Mouse (Mus musculus) limb, embryonic 12.5 days (tissue): ENCODE results near the gene Bid. TPM values are rescaled to one million over a fixed set of nuclear protein-coding genes. Genes with fewer than 3 reads are reported as not detected.

Source experiments
- ATAC-seq: fragments of 200-750 bp; cut with Nextera tagmentation; 2 replicates; pipeline ENCODE4 v1.8.0; 2017; ENCODE audit warnings: low read depth, moderate TSS enrichment; ENCODE audit not compliant: insufficient number of reproducible peaks, insufficient read depth, low FRiP score, low TSS enrichment
- H3K27ac ChIP-seq: fragments of 300-500 bp; sonication (generic); 2 replicates; pipeline ENCODE4 v1.5.1; 2016; ENCODE audit warnings: mild to moderate bottlenecking, moderate library complexity
- H3K27me3 ChIP-seq: fragments of 300-500 bp; sonication (generic); 2 replicates; pipeline ENCODE4 v1.6.1; 2016; ENCODE audit warnings: mild to moderate bottlenecking, moderate library complexity
- H3K36me3 ChIP-seq: fragments of 300-500 bp; sonication (generic); 2 replicates; pipeline ENCODE4 v1.6.1; 2016; ENCODE audit warnings: mild to moderate bottlenecking, moderate library complexity
- H3K4me1 ChIP-seq: fragments of 300-500 bp; sonication (generic); replicated peaks from 2 replicates; pipeline ENCODE4 v1.6.1; 2016
- H3K4me2 ChIP-seq: fragments of 300-500 bp; sonication (generic); 2 replicates; pipeline ENCODE4 v1.6.1; 2016; ENCODE audit warnings: mild to moderate bottlenecking, moderate library complexity
- H3K4me3 ChIP-seq: fragments of 300-500 bp; sonication (generic); replicated peaks from 2 replicates; pipeline ENCODE4 v1.5.1; 2016; ENCODE audit warnings: mild to moderate bottlenecking
- H3K9ac ChIP-seq: fragments of 300-500 bp; sonication (generic); replicated peaks from 2 replicates; pipeline ENCODE4 v1.6.1; 2016; ENCODE audit warnings: mild to moderate bottlenecking, moderate library complexity
- H3K9me3 ChIP-seq: fragments of 300-500 bp; sonication (generic); 2 replicates; pipeline ENCODE4 v1.6.1; 2016; ENCODE audit warnings: mild to moderate bottlenecking, moderate library complexity
- WGBS: fragments of 180-500 bp; shearing (Covaris S2); methylation state at CpG from one replicate; pipeline ENCODE4 v1.1.7; 2016; 5-methylcytosine and 5-hydroxymethylcytosine counted together
- polyA plus RNA-seq: library from polyadenylated mRNA; unstranded; fragments of >200 nt; fragmentation: Nextera tagmentation; extraction: Ambion mirVana; gene quantifications from 2 replicates; pipeline ENCODE4 v1.2.1, GENCODE M21; 2016

The Bid gene
- polyA plus RNA-seq, 1 experiment from 2014 or later = 17.4 TPM

DNA sequence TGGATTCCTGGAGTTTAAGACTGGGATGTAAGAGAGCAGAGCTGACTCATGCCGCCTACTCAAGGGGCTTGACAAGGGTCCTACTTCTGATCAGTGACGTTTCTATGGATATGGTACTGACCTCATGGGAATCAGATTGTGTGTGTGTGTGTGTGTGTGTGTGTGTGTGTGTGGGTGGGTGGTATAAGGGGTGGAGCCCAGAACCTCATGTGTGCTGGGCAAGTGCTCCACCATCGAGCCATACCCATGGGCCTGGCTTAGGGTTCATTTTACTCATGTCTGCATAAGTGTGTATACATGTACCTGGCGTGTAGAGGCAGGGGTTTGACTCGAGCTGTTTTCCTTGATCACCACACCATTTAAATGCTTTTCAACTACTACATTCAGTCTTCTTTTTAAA lies 27.3 kb upstream of the Bid start:
- no peaks in the 10 kb centered on the region for H3K4me1 ChIP-seq
- H3K4me3 ChIP-seq = no peak overlapping the region
- H3K27me3 ChIP-seq = no peaks in the 10 kb centered on the region
- WGBS = 84% methylated on average over 5 of the region's 5 CpGs
- no peak overlapping the region for H3K27ac ChIP-seq
- no peaks in the 10 kb centered on the region for H3K9me3 ChIP-seq
- H3K4me2 ChIP-seq = no peak overlapping the region
- ATAC-seq = no peak
- no peak overlapping the region for H3K9ac ChIP-seq
- H3K36me3 ChIP-seq = peaks cover 11% of the 10 kb centered on the region; the same call in 1 of the 2 replicates

GRCm38 (mm10) chr6:120943551-120943950 lies 26.9 kb upstream of the Bid start:
- Histone ChIP-seq H3K27ac (no peak overlapping the region), H3K4me2 (no peak overlapping the region), H3K36me3 (peaks cover 9% of the 10 kb centered on the region; the same call in 1 of the 2 replicates), H3K9me3 (no peaks in the 10 kb centered on the region), H3K27me3 (no peaks in the 10 kb centered on the region), H3K9ac (no peak overlapping the region), H3K4me1 (no peaks in the 10 kb centered on the region), H3K4me3 (no peak overlapping the region)
- WGBS = 83% methylated on average over 10 of the region's 10 CpGs
- no peak for ATAC-seq

DNA sequence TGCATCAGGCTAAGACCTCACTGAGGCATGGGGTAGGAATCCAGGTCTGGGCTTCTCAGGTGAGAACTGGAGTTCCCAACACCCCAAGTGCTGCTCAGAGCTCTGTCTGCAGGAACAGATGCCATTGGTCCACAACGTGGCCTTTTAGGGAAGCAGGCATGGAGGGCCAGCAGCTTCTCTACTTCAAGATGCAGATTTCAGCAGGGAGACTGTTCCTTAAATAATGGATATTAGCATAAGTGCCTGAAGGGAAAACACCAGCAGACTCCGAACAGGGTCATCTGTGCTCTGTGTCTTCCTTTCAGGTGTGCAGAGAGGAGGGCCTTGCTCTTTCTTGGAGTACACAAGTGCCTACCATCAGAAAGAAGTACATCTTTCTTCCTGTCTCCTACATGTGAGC lies 26.4 kb upstream of the Bid start:
- H3K9me3 ChIP-seq = no peaks in the 10 kb centered on the region
- H3K4me2 ChIP-seq = no peak overlapping the region
- no peak overlapping the region for H3K4me3 ChIP-seq
- no peak overlapping the region for H3K9ac ChIP-seq
- no peaks in the 10 kb centered on the region for H3K4me1 ChIP-seq
- 74% methylated on average over 2 of the region's 2 CpGs for WGBS
- H3K27me3 ChIP-seq = no peaks in the 10 kb centered on the region
- H3K36me3 ChIP-seq = peaks cover 4% of the 10 kb centered on the region; the same call in 1 of the 2 replicates
- H3K27ac ChIP-seq = no peak overlapping the region
- ATAC-seq = no peak

GRCm38 (mm10) chr6:120941575-120941974 lies 24.9 kb upstream of the Bid start:
- no peak for ATAC-seq
- Histone ChIP-seq H3K36me3 (peaks cover 3% of the 10 kb centered on the region; the same call in 1 of the 2 replicates), H3K27ac (no peak overlapping the region), H3K4me2 (no peak overlapping the region), H3K9ac (no peak overlapping the region), H3K9me3 (no peaks in the 10 kb centered on the region), H3K27me3 (no peaks in the 10 kb centered on the region), H3K4me1 (no peaks in the 10 kb centered on the region), H3K4me3 (no peak overlapping the region)
- 94% methylated on average over 13 of the region's 13 CpGs for WGBS

DNA sequence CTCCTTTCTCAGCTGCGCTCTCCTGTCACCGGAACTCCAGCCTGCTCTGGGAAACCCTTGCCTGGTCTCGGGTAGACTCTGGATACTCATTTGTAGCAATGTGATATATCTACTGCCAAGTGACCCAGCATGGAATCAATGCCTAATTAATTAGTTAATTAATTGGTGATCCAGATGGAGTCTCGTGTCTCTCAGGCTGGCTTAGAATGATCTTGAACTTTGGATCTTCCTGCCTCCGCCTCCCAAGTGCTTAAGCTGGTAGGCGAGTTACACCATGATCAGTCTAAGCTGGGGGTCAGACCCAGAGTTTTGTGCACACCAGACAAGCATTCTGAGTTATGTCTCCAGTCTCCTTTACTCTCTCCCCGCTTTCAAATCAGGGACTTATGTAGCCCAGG lies 24.4 kb upstream of the Bid start:
- Histone ChIP-seq H3K36me3 (peaks cover under 1% of the 10 kb centered on the region; the same call in 1 of the 2 replicates), H3K27ac (no peak overlapping the region), H3K27me3 (no peaks in the 10 kb centered on the region), H3K4me1 (no peaks in the 10 kb centered on the region), H3K4me2 (no peak overlapping the region), H3K9me3 (no peaks in the 10 kb centered on the region), H3K9ac (no peak overlapping the region), H3K4me3 (no peak overlapping the region)
- 77% methylated on average over 7 of the region's 7 CpGs for WGBS
- no peak for ATAC-seq

GRCm38 (mm10) chr6:120940446-120941083 lies 23.9 kb upstream of the Bid start:
- H3K27ac ChIP-seq = no peak overlapping the region
- H3K27me3 ChIP-seq = no peaks in the 10 kb centered on the region
- H3K4me1 ChIP-seq = no peaks in the 10 kb centered on the region
- WGBS = 74% methylated on average over 7 of the region's 7 CpGs
- ATAC-seq = no peak
- no peaks in the 10 kb centered on the region for H3K9me3 ChIP-seq
- H3K36me3 ChIP-seq = no peaks in the 10 kb centered on the region; the same call in 1 of the 2 replicates
- no peak overlapping the region for H3K4me2 ChIP-seq
- no peak overlapping the region for H3K4me3 ChIP-seq
- no peak overlapping the region for H3K9ac ChIP-seq

DNA sequence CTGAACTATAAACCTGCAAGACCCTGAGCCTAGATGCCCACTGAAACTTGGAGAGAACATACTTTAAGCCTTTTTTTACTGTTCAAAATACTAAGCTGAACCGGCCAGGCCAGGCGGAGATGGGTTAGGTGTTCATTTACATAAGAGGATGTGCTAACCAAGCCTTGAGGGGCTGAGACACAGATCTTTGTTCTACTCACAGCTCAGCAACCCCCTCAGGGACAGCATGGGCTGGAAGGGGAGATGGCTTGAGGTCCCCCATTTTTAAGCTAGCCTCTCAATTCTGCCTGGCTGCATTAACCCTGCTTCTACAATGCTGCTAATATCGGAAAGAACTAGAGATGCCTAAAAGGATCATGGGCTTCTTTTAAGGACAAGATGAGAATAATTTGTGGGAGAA lies 23.1 kb upstream of the Bid start:
- H3K9ac ChIP-seq = no peak overlapping the region
- H3K9me3 ChIP-seq = no peaks in the 10 kb centered on the region
- H3K36me3 ChIP-seq = peaks cover 4% of the 10 kb centered on the region; the same call in 1 of the 2 replicates
- H3K4me1 ChIP-seq = no peaks in the 10 kb centered on the region
- ATAC-seq = no peak
- no peak overlapping the region for H3K4me2 ChIP-seq
- WGBS = 85% methylated on average over 3 of the region's 3 CpGs
- H3K27ac ChIP-seq = no peak overlapping the region
- no peaks in the 10 kb centered on the region for H3K27me3 ChIP-seq
- H3K4me3 ChIP-seq = no peak overlapping the region

DNA sequence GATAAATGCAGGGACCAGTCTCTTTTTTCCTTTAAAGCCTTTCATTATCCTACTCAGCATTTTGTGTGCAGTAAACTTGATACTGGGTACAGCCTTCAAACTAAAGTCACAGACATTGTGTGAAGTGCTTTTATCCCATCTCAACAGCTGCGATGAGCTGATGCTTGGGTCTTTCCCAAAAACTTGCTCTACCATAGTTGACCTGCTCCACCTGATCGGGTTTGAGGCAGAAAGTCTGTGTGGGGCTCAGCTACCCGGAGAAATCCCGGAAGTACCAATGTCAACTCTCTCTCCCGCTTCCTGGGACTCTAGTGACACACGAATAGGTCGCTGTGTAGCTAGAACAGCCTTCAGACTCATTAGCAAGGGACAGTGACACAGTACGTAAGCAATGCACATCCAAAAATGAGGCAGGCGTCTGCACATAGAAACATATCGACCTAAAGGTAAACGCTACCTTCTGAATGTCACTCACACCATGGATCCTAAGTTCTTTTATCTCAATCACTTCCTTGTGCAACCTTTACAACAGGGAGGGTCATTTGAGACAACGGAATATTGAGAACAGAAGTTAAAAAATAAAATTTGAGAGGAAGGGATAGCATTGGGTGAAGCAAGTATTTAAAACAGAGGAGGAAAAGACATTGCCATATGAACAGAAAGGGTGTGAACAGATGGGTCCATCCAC lies 22.3 kb upstream of the Bid start:
- Histone ChIP-seq H3K27ac (no peak overlapping the region), H3K4me3 (no peak overlapping the region), H3K4me2 (no peak overlapping the region), H3K9ac (no peak overlapping the region), H3K9me3 (no peaks in the 10 kb centered on the region), H3K27me3 (no peaks in the 10 kb centered on the region), H3K36me3 (peaks cover 13% of the 10 kb centered on the region), H3K4me1 (no peaks in the 10 kb centered on the region)
- WGBS = 92% methylated on average over 12 of the region's 12 CpGs
- ATAC-seq = no peak

- no peak overlapping the region for H3K4me3 ChIP-seq
- H3K27ac ChIP-seq = no peak overlapping the region
- H3K36me3 ChIP-seq = peaks cover 19% of the 10 kb centered on the region
- no peaks in the 10 kb centered on the region for H3K27me3 ChIP-seq
- no peaks in the 10 kb centered on the region for H3K4me1 ChIP-seq
- no peak overlapping the region for H3K4me2 ChIP-seq
- WGBS = 79% methylated on average over 11 of the region's 11 CpGs
- no peak for ATAC-seq
- H3K9ac ChIP-seq = no peak overlapping the region
- no peaks in the 10 kb centered on the region for H3K9me3 ChIP-seq
Measured at GRCm38 (mm10) chr6:120937999-120938608, 21.5 kb upstream of the Bid start.

- H3K4me2 ChIP-seq = no peak overlapping the region
- no peak overlapping the region for H3K4me3 ChIP-seq
- H3K9me3 ChIP-seq = no peaks in the 10 kb centered on the region
- no peaks in the 10 kb centered on the region for H3K4me1 ChIP-seq
- WGBS = 88% methylated on average over 16 of the region's 16 CpGs
- ATAC-seq = no peak
- H3K9ac ChIP-seq = no peak overlapping the region
- H3K27ac ChIP-seq = no peak overlapping the region
- peaks cover 28% of the 10 kb centered on the region for H3K36me3 ChIP-seq
- H3K27me3 ChIP-seq = no peaks in the 10 kb centered on the region
Measured at GRCm38 (mm10) chr6:120937104-120937617, 20.5 kb upstream of the Bid start.

GRCm38 (mm10) chr6:120934176-120934575 lies 17.5 kb upstream of the Bid start:
- no peak overlapping the region for H3K27ac ChIP-seq
- H3K9me3 ChIP-seq = no peaks in the 10 kb centered on the region
- H3K9ac ChIP-seq = no peak overlapping the region
- H3K4me1 ChIP-seq = no peaks in the 10 kb centered on the region; the same call in 1 of the 2 replicates
- no peak overlapping the region for H3K4me3 ChIP-seq
- WGBS = 73% methylated on average over 4 of the region's 4 CpGs
- ATAC-seq = no peak
- no peaks in the 10 kb centered on the region for H3K27me3 ChIP-seq
- H3K36me3 ChIP-seq = peaks cover 28% of the 10 kb centered on the region
- no peak overlapping the region for H3K4me2 ChIP-seq
